Mouse (Mus musculus): Measurements from ENCODE around the gene Olfr103.

Olfr103 gene

GRCm38 (mm10) chr17:37339598-37339997 lies at the start of gene Olfr103:
Gene Olfr103, minus strand, starts transcription at chr17:37339698.
- no peak for DNase-seq (ENCODE audit: low read depth)

GRCm38 (mm10) chr17:37378733-37379132 lies 39.2 kb upstream of the Olfr103 start, which contains the start of gene Olfr105-ps:
Gene Olfr105-ps, plus strand, starts transcription at chr17:37379033.
- no peak for DNase-seq (ENCODE audit: low read depth)

- no peak for DNase-seq (ENCODE audit: low read depth)
These were observed 19.8 kb upstream of the Olfr103 start, which contains the start of gene Olfr104-ps for GRCm38 (mm10) chr17:37359282-37359681. Gene Olfr104-ps, plus strand, starts transcription at chr17:37359582.

GRCm38 (mm10) chr17:37316954-37317353 lies 22.5 kb downstream of the Olfr103 start, which contains the start of gene Olfr102:
Gene Olfr102, minus strand, starts transcription at chr17:37317054.
- no peak for DNase-seq (ENCODE audit: low read depth)

GRCm38 (mm10) chr17:37310146-37310699 lies 29.3 kb downstream of the Olfr103 start:
- no peak for DNase-seq (ENCODE audit: low read depth)

- DNase-seq (ENCODE audit: low read depth): peak; percentile 8
These were observed 31.0 kb downstream of the Olfr103 start for GRCm38 (mm10) chr17:37308483-37308882.

- no peak for DNase-seq (ENCODE audit: low read depth)
These were observed 35.3 kb downstream of the Olfr103 start, which contains the start of gene Olfr101 for GRCm38 (mm10) chr17:37304213-37304612. Gene Olfr101, minus strand, starts transcription at chr17:37304313.
